Mouse (Mus musculus): ENCODE measurements around the gene 4930595D18Rik.

4930595D18Rik gene

GRCm38 (mm10) chr12:111184476-111184875 is at the start of gene 4930595D18Rik:
TSS of gene 4930595D18Rik (minus strand) at chr12:111184491.
- POLR2A ChIA-PET, result no interaction called here
- CTCF ChIA-PET, result no interaction called here

DNA sequence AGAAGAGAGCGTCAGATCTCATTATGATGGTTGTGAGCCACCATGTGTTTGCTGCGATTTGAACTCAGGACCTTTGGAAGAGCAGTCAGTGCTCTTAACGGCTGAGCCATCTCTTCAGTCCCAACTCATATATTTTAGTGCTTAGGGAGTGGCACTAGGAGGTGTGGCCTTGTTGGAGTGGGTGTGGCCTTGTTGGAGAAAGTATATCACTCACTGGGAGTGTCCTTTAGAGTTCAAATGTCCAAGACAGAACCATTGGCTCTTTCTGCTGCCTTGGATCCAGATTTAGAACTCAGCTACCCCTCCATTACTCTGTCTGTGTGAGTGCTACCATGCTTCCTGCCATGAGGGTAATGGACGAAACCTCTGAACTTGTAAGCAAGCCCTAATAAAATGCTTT is 49.5 kb upstream of the 4930595D18Rik start:
- CTCF ChIA-PET, result interaction anchor here in 2 of 4 experiments (1.0 to 1.9 kb wide), 2 partner anchors 90 kb away, joined by 4 to 5 read pairs; no protein-coding TSS in a partner anchor
- POLR2A ChIA-PET, result interaction anchor here in 2 of 4 experiments (0.6 to 1.5 kb wide), 4 partner anchors 15 to 239 kb away, joined by 3 to 5 read pairs (median 4); no protein-coding TSS in a partner anchor

DNA sequence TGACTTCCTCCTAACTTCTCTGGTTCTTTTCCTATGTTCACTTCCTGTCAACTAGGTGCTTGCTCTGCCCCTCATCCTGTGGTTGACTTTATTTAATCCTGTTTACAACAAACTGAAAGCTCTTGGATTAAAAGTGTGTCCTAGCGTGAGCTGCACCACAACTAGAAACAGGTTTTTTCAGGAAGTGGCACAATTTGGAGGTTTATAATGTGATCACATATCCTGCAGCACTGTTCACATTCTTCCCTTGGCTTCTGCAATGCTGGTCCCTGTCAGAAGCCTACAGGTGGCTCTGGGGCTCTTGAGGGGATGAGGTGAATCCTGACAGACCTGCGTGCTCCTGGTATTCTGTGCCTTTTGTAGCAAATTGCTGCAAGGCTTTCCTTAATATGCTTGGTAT is 46.5 kb upstream of the 4930595D18Rik start:
- POLR2A ChIA-PET, result interaction anchor here in 1 of 4 experiments (0.6 kb wide), 1 partner anchor 101 kb away, joined by 3 read pairs; no protein-coding TSS in a partner anchor
- CTCF ChIA-PET, result no interaction called here

GRCm38 (mm10) chr12:111228488-111228887 is 44.2 kb upstream of the 4930595D18Rik start:
- CTCF ChIA-PET, result no interaction called here
- POLR2A ChIA-PET, result interaction anchor here in 1 of 4 experiments (1.0 to 1.6 kb wide), 2 partner anchors 16 to 92 kb away, joined by 3 to 5 read pairs; no protein-coding TSS in a partner anchor

DNA sequence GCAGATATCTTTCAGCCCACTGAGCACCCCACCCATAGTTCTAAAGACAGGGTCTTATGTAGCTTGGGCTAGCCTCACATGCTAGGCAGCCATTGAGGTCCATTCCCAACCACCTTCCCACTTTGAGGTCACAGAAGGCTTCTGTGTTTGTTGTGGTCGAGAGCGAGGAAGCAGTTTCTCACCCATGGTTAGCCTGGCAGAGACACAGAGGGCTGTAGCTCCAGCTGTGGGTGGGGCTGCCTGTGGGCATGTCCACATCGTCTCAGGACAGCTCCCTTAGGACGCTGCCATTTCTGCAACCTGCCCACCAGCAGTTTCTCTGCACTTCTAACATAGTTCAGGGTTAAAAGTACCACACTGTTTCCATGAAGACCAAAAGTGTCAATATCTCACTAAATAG is 43.1 kb upstream of the 4930595D18Rik start:
- ChIA-PET POLR2A (interaction anchor here in 1 of 4 experiments (1.6 kb wide), 1 partner anchor 93 kb away, joined by 3 read pairs; no protein-coding TSS in a partner anchor), CTCF (interaction anchor here in 1 of 4 experiments (0.5 kb wide), 1 partner anchor 368 kb away, joined by 3 read pairs; no protein-coding TSS in a partner anchor)

DNA sequence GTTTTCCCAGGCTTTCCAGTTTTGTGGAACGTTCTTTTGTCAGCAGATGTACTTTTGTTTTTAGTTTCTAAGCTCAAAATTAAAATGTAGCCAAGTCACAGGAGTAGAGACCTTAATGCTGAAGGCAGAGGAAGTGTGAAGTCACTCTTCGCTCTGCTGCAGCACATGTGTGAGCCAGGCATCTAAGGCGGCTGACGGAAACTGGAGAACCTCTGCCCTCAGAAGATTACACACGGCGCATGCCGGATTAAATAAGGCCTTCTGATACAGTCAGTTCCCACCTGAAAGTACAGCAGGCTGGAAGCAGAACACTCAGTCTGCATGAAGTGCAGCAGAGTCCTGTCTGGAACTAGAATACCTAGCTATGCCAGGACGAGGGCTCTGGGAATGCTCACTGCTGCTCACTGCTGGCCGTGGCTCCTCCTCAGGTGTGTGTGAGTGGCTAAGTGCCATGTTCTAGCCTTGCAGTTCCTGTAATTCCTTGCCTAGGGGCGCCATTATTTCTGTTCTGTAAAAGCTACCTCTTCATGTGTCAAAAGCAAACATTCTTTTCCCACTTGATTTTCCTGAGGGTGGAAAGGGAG is 41.0 kb upstream of the 4930595D18Rik start:
- ChIA-PET POLR2A (interaction anchor here in 3 of 4 experiments (0.5 to 1.2 kb wide), 6 partner anchors 10 to 313 kb away, joined by 3 to 4 read pairs (median 3); partner anchors contain the start of gene Eif5 (in 1 of the 3)), CTCF (interaction anchor here in 1 of 4 experiments (1.4 kb wide), 1 partner anchor 82 kb away, joined by 4 read pairs; no protein-coding TSS in a partner anchor)

DNA sequence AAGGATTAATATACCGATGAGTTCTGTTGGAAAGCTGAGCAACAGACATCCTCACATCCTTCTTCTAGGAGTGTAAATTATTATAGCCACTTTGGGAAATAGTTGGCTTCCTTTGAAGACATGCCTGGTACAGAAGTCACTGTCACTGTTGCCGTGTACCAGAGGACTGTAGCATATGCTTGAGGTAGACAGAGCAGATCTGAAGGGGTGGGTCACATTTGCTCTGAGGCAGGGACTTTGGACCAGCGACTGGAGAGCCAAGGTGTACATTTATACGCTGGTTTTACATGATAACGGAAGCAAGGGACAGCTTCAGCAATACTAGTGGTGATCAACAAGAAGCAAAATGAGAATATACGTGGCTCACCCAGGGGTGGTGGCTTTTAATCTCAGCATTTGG is 34.6 kb upstream of the 4930595D18Rik start:
- CTCF ChIA-PET, result no interaction called here
- POLR2A ChIA-PET, result interaction anchor here in 2 of 4 experiments (0.5 to 1.3 kb wide), 3 partner anchors 15 to 329 kb away, joined by 3 to 4 read pairs (median 3); no protein-coding TSS in a partner anchor

GRCm38 (mm10) chr12:111211729-111212128 is 27.4 kb upstream of the 4930595D18Rik start:
- POLR2A ChIA-PET, result interaction anchor here in 2 of 4 experiments (0.7 to 1.9 kb wide), 7 partner anchors 8 to 398 kb away, joined by 3 to 7 read pairs (median 3); partner anchors contain the start of gene Eif5 (in 1 of the 2)
- CTCF ChIA-PET, result interaction anchor here in 1 of 4 experiments (0.7 kb wide), 1 partner anchor 61 kb away, joined by 5 read pairs; no protein-coding TSS in a partner anchor

DNA sequence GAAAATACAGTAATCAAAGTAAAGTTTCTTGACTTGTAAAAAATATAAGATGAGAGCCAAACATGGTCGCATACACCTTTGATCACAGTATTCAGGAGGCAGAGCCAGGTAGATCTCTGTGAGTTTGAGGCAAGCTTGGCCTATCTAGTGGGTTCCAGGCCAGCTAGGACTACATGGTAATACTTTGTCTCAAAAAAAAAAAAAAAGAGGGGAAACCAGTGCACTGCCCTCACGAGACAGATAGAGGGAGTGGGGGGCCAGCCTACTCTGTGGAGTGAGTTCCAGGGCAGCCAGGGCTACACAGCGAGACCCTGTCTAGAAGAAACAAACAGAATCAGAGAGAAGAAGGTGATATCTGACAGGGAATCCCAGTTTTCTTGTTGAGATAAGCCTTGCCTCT is 23.4 kb upstream of the 4930595D18Rik start:
- CTCF ChIA-PET, result interaction anchor here in 3 of 4 experiments (0.7 to 1.0 kb wide), 4 partner anchors 34 to 253 kb away, joined by 3 read pairs; no protein-coding TSS in a partner anchor
- POLR2A ChIA-PET, result no interaction called here

DNA sequence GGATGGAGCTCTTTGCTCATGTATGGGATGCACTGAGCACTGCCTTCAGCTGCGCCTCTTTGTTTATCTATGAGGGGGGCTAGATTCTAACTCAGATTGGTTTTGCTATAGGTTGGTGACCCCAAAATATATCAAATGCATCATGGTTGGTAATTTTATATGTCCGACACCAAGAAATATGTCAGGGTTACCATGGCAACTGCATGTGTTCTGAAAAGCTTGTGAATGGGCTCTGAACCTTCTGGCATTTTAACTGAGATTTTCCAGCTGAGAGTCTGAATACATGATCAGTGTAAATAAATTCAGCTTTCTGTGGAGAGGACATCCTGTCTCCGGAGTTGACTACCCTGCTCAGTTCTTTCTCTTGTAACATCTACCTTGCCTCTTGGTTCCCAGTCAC is 19.7 kb upstream of the 4930595D18Rik start:
- POLR2A ChIA-PET, result interaction anchor here in 2 of 4 experiments (0.7 to 3.1 kb wide), 5 partner anchors 8 to 334 kb away, joined by 3 to 16 read pairs (median 3); partner anchors contain the start of gene Eif5 (in 1 of the 2)
- CTCF ChIA-PET, result interaction anchor here in 3 of 4 experiments (0.6 to 1.6 kb wide), 3 partner anchors 61 to 301 kb away, joined by 3 to 4 read pairs (median 3); no protein-coding TSS in a partner anchor

DNA sequence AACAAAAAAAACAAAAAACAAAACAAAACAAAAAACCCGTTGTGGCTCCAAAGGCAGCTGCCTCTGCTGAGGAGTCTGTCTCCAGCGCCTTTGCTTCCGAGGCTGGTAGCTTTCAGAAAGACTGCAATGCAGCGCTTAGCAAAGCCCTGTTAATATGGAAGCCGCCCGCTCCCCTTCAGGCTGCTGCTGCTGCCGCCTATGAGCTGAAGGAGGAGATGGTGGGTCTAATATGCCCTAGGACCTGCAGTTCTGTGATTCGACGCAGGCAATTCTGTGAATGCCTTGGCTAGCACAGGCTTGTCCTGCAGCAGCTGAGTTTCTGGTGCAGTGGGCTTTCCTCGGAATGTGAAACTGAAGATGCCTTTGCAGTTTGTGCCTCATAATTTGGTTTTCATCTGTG is 18.8 kb upstream of the 4930595D18Rik start:
- ChIA-PET POLR2A (interaction anchor here in 2 of 4 experiments (0.7 to 3.1 kb wide), 5 partner anchors 8 to 29 kb away, joined by 3 to 16 read pairs (median 5); no protein-coding TSS in a partner anchor), CTCF (interaction anchor here in 2 of 4 experiments (0.6 to 1.6 kb wide), 5 partner anchors 22 to 320 kb away, joined by 3 read pairs; no protein-coding TSS in a partner anchor)

GRCm38 (mm10) chr12:111196548-111196947 is 12.3 kb upstream of the 4930595D18Rik start:
- POLR2A ChIA-PET, result no interaction called here
- CTCF ChIA-PET, result no interaction called here

DNA sequence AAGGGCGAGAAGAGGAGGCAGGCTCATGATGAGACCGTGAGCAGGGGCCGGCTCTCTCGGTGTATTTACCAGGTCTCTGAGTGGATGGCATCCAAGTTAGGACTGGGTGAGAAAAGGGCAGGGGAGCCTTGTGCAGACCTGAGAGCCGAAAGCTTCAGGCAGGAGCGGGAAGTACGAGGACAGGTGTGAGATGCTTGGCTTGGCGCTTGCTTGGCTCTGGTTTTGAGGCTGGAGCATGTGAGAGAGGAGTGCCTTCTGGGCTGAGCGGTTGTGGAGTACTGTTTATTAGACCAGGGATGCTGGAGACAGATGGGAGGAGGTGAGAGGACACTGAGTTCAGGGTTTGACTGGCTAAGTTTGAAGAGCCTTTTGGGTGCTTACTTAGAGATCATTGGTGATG is 9.0 kb upstream of the 4930595D18Rik start:
- ChIA-PET CTCF (interaction anchor here in 2 of 4 experiments (0.6 to 1.6 kb wide), 2 partner anchors 29 to 178 kb away, joined by 3 to 9 read pairs; no protein-coding TSS in a partner anchor), POLR2A (interaction anchor here in 1 of 4 experiments (4.2 kb wide), 1 partner anchor 10 kb away, joined by 16 read pairs; no protein-coding TSS in a partner anchor)

- POLR2A ChIA-PET, result interaction anchor here in 2 of 4 experiments (0.6 to 4.2 kb wide), 3 partner anchors 11 to 816 kb away, joined by 3 to 16 read pairs (median 3); no protein-coding TSS in a partner anchor
Measured at GRCm38 (mm10) chr12:111192777-111193176, 8.5 kb upstream of the 4930595D18Rik start.

GRCm38 (mm10) chr12:111190891-111191290 is 6.6 kb upstream of the 4930595D18Rik start:
- POLR2A ChIA-PET, result interaction anchor here in 1 of 4 experiments (0.6 kb wide), 1 partner anchor 113 kb away, joined by 4 read pairs; no protein-coding TSS in a partner anchor
- CTCF ChIA-PET, result interaction anchor here in 2 of 4 experiments (1.2 to 1.3 kb wide), 2 partner anchors 11 to 47 kb away, joined by 4 read pairs; no protein-coding TSS in a partner anchor

More at GRCm38 (mm10) chr12:111192777-111193176, 8.5 kb upstream of the 4930595D18Rik start:
- CTCF ChIA-PET, result interaction anchor here in 2 of 4 experiments (0.7 to 1.6 kb wide), 2 partner anchors 28 to 1160 kb away, joined by 3 read pairs; no protein-coding TSS in a partner anchor

GRCm38 (mm10) chr12:111190355-111190754 is 6.1 kb upstream of the 4930595D18Rik start:
- ChIA-PET POLR2A (interaction anchor here in 2 of 4 experiments (0.6 to 0.7 kb wide), 2 partner anchors 15 to 112 kb away, joined by 3 to 4 read pairs; no protein-coding TSS in a partner anchor), CTCF (interaction anchor here in 2 of 4 experiments (1.2 to 1.3 kb wide), 2 partner anchors 11 to 47 kb away, joined by 4 read pairs; no protein-coding TSS in a partner anchor)

DNA sequence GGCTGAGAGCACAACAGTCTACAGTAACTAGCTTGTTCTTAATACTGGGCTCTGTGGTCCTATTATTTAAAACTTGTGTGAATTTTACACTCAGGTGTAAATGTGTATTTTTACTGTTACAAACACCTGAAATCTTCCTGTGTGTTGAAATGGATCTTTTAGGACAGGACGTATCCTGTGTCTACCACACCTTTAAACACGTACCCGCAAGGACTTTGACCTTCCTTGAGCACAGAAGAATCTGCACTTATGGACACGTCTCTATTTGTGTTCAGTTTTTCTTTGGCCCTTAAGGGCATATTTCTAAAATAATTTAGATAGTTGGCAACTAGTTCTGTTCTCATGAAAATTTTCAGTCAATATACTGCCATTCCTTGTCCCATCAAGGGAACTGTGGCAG is 4.0 kb upstream of the 4930595D18Rik start:
- ChIA-PET CTCF (no interaction called here), POLR2A (no interaction called here)

GRCm38 (mm10) chr12:111186986-111187385 is 2.7 kb upstream of the 4930595D18Rik start:
- ChIA-PET CTCF (no interaction called here), POLR2A (no interaction called here)

- CTCF ChIA-PET, result no interaction called here
- POLR2A ChIA-PET, result interaction anchor here in 1 of 4 experiments (1.3 kb wide), 1 partner anchor 15 kb away, joined by 3 read pairs; no protein-coding TSS in a partner anchor
Measured at GRCm38 (mm10) chr12:111182378-111182777, 1.9 kb downstream of the 4930595D18Rik start.

All from embryonic stem cell, embryonic (primary cell).